Mouse (Mus musculus) neutrophil, adult 5-6 weeks (primary cell): ENCODE measurements at regions not wholly inside any gene's neighbourhood (a gene's known extent, or its start where the extent isn't known, plus 50 kb on each side); places are given as distances from the start of the nearest gene placed in this dataset.
"Not testable (repeated sequence)": the region's sequence is repeated elsewhere in the genome, so short reads cannot be mapped to it uniquely, and the experiment has no call there.

Experiments used
- ATAC-seq: fragments of 151-379, 151-347 bp; 2 replicates; pipeline ENCODE4 v1.8.0; 2017; ENCODE audit warnings: mild to moderate bottlenecking, moderate TSS enrichment; ENCODE audit not compliant: insufficient number of reproducible peaks, poor library complexity, low FRiP score, severe bottlenecking; ENCODE audit errors: extremely low read depth

GRCm38 (mm10) chr1:154008593-154009310 is 108.7 kb upstream of the Teddm2 start:
- ATAC-seq = no peak

GRCm38 (mm10) chr1:154010681-154011080 is 110.7 kb upstream of the Teddm2 start:
- ATAC-seq = no peak

DNA sequence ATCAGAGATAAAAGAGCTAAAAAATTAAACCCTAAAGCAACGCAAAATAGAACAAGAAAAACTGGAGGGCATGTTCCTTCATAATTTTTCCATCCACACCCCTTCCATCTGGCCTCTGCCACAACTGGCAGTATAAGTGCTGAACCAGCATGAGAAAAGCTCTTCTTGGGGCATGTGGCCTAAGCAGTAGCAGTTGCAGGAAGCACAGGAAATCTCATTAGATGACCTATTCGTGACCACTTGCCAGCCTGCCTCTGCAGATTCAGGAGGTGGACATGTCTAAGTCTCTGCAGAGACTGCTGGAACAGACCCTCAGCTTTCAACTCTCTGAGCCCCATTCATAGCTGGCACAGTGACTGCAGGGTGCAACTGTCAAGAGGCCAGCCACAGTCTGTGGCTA is 116.5 kb upstream of the Teddm2 start:
- no peak for ATAC-seq

DNA sequence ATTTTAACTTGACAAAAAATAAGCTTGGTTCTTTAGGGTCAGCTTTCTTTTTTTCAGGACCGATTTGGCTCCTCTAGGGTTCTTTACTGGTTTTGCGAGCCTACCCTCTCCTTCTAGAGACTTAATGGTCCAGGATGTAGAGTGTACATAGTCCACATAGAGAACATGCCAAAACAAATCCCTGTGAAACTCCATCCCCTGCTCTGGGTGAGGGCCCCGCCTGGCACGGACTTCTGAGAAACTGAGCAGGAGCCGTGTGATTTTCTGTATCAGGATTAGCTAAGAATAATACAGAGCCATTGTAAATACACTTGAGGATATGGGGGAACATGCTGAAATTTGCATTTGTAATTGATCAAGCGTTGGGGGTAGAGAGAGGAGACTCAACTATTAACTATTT is 118.2 kb upstream of the Teddm2 start:
- no peak for ATAC-seq

DNA sequence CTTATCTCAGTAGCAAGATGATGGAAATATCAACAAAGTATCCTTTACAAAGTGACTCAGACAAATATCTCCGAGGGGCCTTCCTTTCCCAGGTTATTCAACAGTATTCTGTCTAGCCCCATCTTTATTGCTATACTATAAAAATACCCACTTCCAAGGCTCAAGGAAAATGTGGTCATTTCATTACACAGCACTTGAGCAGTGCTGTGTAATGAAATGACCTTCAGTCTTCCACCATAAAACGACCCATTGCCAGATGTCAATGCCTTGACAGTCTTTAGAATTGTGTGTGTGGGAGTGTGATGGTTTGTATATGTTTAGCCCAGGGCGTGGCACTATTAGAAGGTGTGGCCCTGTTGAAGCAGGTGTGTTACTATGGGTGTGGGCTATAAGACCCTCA is 124.3 kb upstream of the Teddm2 start:
- ATAC-seq = no peak

DNA sequence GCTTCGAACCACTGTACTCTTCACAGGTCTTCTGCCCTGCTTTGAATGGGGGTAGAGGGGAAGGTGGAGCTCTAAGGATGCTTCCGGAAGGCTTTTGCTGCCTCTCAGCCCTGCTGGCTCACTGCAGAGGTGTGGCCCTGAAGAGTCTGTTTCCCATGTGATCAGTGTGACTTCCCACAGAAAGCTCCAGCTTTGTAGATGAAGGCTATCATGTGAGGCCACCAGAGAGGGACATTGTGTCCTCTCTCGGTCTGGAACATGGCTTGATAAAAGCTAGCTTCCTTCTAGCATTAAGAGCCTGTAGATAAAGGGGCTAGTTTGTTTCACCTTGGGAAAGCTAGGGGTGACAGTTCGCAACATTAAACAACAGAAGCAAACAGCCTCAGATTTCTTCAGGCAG is 127.3 kb upstream of the Teddm2 start:
- ATAC-seq = no peak

DNA sequence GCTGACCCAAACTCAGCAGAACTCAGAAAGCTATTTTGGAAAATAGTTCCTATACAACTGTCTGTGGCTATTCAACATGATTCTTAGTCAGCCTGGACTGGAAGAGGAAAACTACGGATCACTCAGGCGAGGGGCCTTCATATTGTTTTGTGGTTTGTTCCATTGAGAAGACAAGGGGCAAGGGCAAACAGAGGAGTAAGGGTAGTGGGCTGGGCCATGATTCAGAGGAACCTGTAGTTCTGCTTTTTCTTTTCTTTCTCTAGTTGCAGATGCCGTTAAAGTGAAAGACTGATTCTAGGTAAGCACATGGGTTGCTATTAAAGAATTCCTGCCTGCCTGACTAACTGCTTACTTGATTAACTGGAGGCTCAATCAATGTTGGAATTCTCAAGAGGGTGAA is 129.8 kb upstream of the Teddm2 start:
- ATAC-seq = no peak

- ATAC-seq = no peak
Measured at GRCm38 (mm10) chr1:154032669-154033099, 132.7 kb upstream of the Teddm2 start.

GRCm38 (mm10) chr1:154033958-154034606 is 134.1 kb upstream of the Teddm2 start:
- ATAC-seq = no peak

DNA sequence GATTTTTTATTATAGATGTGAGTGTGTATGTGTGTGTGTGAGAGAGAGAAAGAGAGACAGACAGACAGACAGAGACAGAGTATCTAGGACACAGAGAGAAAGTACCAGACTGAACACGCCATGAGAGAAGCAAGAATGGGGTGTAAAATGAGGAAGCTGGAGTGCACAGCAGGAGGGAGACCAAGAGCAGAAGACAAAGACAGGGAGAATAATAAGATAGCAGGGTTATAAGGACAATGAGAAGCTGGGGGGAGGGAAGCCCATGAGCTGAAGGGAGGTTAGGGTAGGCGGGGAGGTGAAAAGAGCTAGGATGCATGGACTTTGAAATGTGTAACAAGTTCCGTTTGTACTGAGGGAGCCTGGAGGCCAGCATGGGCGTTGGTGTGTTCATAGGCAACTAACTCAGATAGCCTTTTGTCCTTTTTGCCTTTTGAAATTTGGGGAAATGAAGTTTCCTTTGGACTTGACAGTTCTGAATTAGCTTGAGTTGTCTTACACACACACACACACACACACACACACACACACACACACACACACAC is 136.8 kb upstream of the Teddm2 start:
- ATAC-seq = no peak

GRCm38 (mm10) chr1:154038241-154038640 is 138.2 kb upstream of the Teddm2 start:
- no peak for ATAC-seq

DNA sequence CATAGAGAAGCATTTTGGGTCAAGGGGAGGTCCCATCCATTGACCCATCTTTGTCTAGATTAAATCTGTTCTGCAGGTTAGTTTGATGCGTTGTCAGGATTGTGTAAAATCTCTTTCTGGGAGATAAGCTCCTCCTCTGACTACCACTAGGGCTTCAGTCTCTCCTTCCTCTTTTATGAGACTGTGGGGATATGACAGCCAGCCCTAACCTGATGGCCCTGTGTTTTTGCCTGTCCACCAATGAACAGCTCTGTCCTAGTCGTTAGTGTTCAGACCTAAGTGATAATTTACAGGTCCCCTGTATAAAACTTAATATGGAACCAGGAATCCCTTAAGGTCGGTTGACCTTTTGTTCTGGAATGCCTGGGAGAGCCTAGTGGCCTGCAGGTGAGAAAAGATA is 140.9 kb upstream of the Teddm2 start:
- ATAC-seq = no peak

DNA sequence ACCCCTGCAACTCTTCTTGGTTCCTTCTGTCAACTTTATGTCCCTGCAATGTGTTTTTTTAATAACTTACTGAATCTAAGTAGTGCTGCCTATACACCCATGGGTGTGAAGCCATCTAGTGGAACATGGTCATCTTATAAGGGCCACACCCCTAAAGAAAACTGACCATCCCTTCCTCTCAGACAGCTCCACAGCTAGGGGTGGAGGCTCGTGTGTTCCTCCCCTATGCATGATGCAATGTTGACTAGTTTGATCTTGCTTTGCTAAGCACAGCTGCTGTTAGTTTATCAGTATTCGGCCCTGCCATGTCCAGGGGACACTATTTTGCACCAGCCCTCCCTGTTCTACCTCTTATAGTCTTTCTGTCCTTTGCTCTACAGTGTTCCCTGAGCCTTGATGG is 142.9 kb upstream of the Teddm2 start:
- no peak for ATAC-seq

DNA sequence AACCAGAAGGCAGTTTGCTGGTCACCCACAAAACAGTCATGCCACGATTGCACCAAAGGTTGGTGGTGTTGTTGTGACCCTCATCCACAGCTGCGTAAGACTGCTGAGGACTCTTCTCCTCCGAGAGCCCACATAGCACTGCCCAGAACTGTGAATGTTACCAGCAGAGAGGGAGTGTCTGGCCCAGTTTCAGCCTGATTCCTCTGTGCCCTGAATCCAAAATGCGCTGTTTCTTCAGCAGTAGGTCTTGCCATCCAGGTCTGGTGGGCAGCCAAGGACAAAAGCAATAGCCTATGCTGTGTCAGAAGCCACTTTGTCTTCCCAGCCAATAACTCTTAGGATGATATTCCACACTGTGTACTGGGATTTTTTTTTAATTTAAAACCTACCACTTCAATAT is 144.7 kb upstream of the Teddm2 start:
- ATAC-seq = no peak

GRCm38 (mm10) chr1:154045951-154046350 is 145.9 kb upstream of the Teddm2 start:
- ATAC-seq = no peak

GRCm38 (mm10) chr1:154053641-154054040 is 147.3 kb upstream of the Zfp648 start:
- ATAC-seq = no peak

DNA sequence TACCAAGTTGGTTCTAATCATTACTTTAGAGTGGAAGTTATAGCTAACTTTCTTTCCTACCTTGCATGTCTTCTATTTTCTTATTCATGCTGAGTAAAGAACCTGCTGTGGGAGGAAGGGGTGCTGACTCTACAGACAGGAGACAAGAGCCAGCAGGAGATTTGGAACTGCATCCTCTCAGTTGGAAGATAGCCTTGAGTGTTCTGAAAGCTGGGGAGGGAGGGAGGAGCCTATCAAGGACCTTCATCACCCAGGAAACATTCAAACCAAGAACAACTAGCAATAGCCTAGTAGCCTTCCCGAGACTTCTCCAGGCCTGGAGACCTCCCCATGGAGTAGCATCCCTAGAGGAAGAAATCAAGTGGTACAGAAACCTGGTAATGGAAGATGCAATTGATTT is 146.1 kb upstream of the Zfp648 start:
- ATAC-seq = no peak

DNA sequence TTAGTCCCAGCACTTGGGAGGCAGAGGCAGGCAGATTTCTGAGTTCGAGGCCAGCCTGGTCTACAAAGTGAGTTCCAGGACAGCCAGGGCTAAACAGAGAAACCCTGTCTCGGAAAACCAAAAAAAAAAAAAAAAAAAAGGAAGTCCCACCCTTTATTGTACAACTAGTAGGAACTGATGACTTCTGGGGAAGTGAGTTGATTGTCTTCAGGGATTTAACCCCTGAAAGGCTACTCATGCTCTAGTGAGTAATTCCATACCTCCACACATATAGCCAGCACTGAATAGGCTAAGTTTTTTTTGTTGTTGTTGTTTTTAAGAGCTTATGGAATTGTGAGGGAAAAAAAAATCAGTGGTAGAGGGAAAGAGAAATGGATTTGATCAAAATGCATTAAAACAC is 139.6 kb upstream of the Zfp648 start:
- not testable (repeated sequence) for ATAC-seq

DNA sequence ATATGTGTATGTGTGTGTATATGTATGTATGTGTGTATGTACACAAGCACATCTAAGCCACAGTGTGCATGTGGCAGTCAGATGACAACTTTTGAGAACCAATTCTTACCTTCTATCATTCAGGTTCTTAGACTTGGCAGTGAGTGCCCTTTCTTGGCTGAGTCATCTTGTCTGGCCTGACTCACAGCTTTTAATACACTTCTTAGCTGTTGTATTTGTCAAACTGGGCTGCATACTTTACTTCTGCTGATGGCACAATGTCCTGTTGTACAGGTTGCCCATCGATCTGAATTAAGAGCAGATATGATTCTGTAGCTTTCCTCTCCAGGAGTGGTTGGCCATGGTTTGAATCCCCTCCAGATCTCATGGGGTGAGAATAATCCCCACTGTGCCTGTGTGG is 139.1 kb upstream of the Zfp648 start:
- ATAC-seq = no peak

GRCm38 (mm10) chr1:154062666-154063065 is 138.3 kb upstream of the Zfp648 start:
- no peak for ATAC-seq

- ATAC-seq = no peak
Measured at GRCm38 (mm10) chr1:154064633-154065032, 136.4 kb upstream of the Zfp648 start.
